Comparison of ENCODE assay signal across 8 mouse cellular contexts in genomic region chr4:53714051-53714814, GRCm38 (mm10). TPM values are rescaled to one million over a fixed set of nuclear protein-coding genes. Genes with fewer than 3 reads are reported as not detected.
DNase-seq lines count a peak whose midpoint lies in the region; ATAC-seq and TF ChIP-seq lines count a peak whose summit lies in the region.

No protein-coding gene starts in this region.

- peak; percentile 97 for DNase-seq in A20 (ENCODE audit: low read depth, low spot score)
- peak; percentile 83 to 91 for DNase-seq in heart, adult 9 months (ENCODE audit: low spot score in 2 of 2)
- DNase-seq in monocyte, adult 2 months (ENCODE audit: low read depth in 1 of 2, low spot score in 2 of 2), result peak; percentile 57 to 69
- DNase-seq in spleen, postnatal 36 days (ENCODE audit: low spot score in 2 of 2), result peak; percentile 84 to 85

- peak overlapping the region; percentile 90 for H3K4me2 ChIP-seq in kidney, embryonic 14.5 days (replicated peaks; ENCODE audit: low read depth, low read length)
- peak overlapping the region; percentile 89 for H3K4me2 ChIP-seq in limb, embryonic 15.5 days

- WGBS in kidney, embryonic 14.5 days, result 3% methylated on average over 58 of the region's 58 CpGs
- 15% methylated on average over 58 of the region's 58 CpGs for WGBS in limb, embryonic 15.5 days

- peak overlapping the region; percentile 42; the same call in 1 of the 2 replicates for H3K27ac ChIP-seq in bone marrow macrophage, adult 2 months (ENCODE audit: insufficient read depth, low read depth, low read length)
- 0 out of 2 replicates have a peak overlapping the region, but pooled peaks have one; percentile 37 for H3K27ac ChIP-seq in embryonic fibroblast, embryonic 13.5 days (ENCODE audit: insufficient read depth, low read length)
- peak overlapping the region; percentile 79; the same call in 1 of the 2 replicates for H3K27ac ChIP-seq in kidney, embryonic 14.5 days (ENCODE audit: low read depth, low read length)
- peak overlapping the region; percentile 80 for H3K27ac ChIP-seq in limb, embryonic 15.5 days

- peak overlapping the region; percentile 85 for H3K9ac ChIP-seq in kidney, embryonic 14.5 days (ENCODE audit: low read depth, low read length)
- peak overlapping the region; percentile 77 for H3K9ac ChIP-seq in limb, embryonic 15.5 days

- H3K9me3 ChIP-seq in kidney, embryonic 14.5 days (ENCODE audit: control insufficient read depth, low read length), result no peaks in the 10 kb centered on the region
- no peaks in the 10 kb centered on the region for H3K9me3 ChIP-seq in limb, embryonic 15.5 days

- peak overlapping the region; percentile 65 for H3K4me3 ChIP-seq in bone marrow macrophage, adult 2 months (ENCODE audit: insufficient read depth, low read length)
- peak overlapping the region; percentile 96 for H3K4me3 ChIP-seq in embryonic fibroblast, embryonic 13.5 days (ENCODE audit: insufficient read depth, low read length)
- peak overlapping the region; percentile 60 for H3K4me3 ChIP-seq in kidney, embryonic 14.5 days (ENCODE audit: low read length)
- peak overlapping the region; percentile 81 for H3K4me3 ChIP-seq in limb, embryonic 15.5 days

- ATAC-seq in kidney, embryonic 14.5 days (ENCODE audit: low FRiP score, low TSS enrichment), result peak; percentile 93
- peak; percentile 87 for ATAC-seq in limb, embryonic 15.5 days (ENCODE audit: insufficient number of reproducible peaks, low FRiP score, low TSS enrichment, low read depth)

- H3K36me3 ChIP-seq in kidney, embryonic 14.5 days (ENCODE audit: control insufficient read depth, insufficient read depth, low read length), result no peaks in the 10 kb centered on the region
- H3K36me3 ChIP-seq in limb, embryonic 15.5 days, result no peaks in the 10 kb centered on the region

- H3K4me1 ChIP-seq in bone marrow macrophage, adult 2 months (ENCODE audit: control insufficient read depth, insufficient read depth, low read length), result peaks cover 14% of the 10 kb centered on the region
- H3K4me1 ChIP-seq in embryonic fibroblast, embryonic 13.5 days (ENCODE audit: control insufficient read depth, insufficient read depth, low read length), result no peaks in the 10 kb centered on the region
- H3K4me1 ChIP-seq in kidney, embryonic 14.5 days (ENCODE audit: control insufficient read depth, insufficient read depth, low read length), result peaks cover 8% of the 10 kb centered on the region; the same call in 1 of the 2 replicates
- H3K4me1 ChIP-seq in limb, embryonic 15.5 days, result peaks cover 9% of the 10 kb centered on the region; the same call in 1 of the 2 replicates

- no peak for TF ChIP-seq POLR2A in bone marrow macrophage, adult 2 months (IDR thresholded peaks at IDR 0.05; ENCODE audit: borderline replicate concordance, low read depth, low read length)
- peak; percentile 73 for TF ChIP-seq POLR2A in embryonic fibroblast, embryonic 13.5 days (IDR thresholded peaks at IDR 0.05; ENCODE audit: low read depth, low read length)

- no peak for TF ChIP-seq CTCF in bone marrow macrophage, adult 2 months (IDR thresholded peaks at IDR 0.05; ENCODE audit: low read depth, low read length)
- TF ChIP-seq CTCF in embryonic fibroblast, embryonic 13.5 days (IDR thresholded peaks at IDR 0.05; ENCODE audit: borderline replicate concordance, insufficient read depth, low read length), result no peak

- H3K27me3 ChIP-seq in kidney, embryonic 14.5 days (ENCODE audit: control insufficient read depth, insufficient read depth, low read length), result no peaks in the 10 kb centered on the region
- no peaks in the 10 kb centered on the region for H3K27me3 ChIP-seq in limb, embryonic 15.5 days

RNA-seq across cellular contexts. Expression of gene Fktn, which starts 0.4 kb away (rescaled TPM):
- polyA plus RNA-seq in bone marrow macrophage, adult 2 months (2012; ENCODE audit: insufficient read depth, insufficient read length, missing spikeins), result 4.2 and 4.9 TPM in 2 replicates
- 11.2 and 12.6 TPM in 2 replicates for polyA plus RNA-seq in embryonic fibroblast, embryonic 13.5 days (2011; ENCODE audit: insufficient read length, low read depth, missing spikeins)
- 17.2 and 20.8 TPM in 2 replicates for polyA plus RNA-seq in kidney, embryonic 14.5 days (2014; fragmentation: Nextera tagmentation; extraction: Ambion mirVana)
- 13.2 and 14.2 TPM in 2 replicates for polyA plus RNA-seq in limb, embryonic 15.5 days (2015; fragmentation: Nextera tagmentation; extraction: Ambion mirVana)

Comparison
In these comparisons a context has a peak if more than half of its experiments do, and no peak if none do; other contexts are left out.
1. Peak in every context shown above with its lines: DNase-seq, ATAC-seq, H3K4me3 ChIP-seq and H3K27ac ChIP-seq.